Mouse (Mus musculus): Measurements from ENCODE around the gene Gm3373. TPM values are rescaled to one million over a fixed set of nuclear protein-coding genes. Genes with fewer than 3 reads are reported as not detected.
"Not testable (repeated sequence)": the region's sequence is repeated elsewhere in the genome, so short reads cannot be mapped to it uniquely, and the experiment has no call there.

Gm3373 gene
- 1.4 and 3.4 TPM in 2 replicates for polyA plus RNA-seq (2012; rRNA removed)

DNA sequence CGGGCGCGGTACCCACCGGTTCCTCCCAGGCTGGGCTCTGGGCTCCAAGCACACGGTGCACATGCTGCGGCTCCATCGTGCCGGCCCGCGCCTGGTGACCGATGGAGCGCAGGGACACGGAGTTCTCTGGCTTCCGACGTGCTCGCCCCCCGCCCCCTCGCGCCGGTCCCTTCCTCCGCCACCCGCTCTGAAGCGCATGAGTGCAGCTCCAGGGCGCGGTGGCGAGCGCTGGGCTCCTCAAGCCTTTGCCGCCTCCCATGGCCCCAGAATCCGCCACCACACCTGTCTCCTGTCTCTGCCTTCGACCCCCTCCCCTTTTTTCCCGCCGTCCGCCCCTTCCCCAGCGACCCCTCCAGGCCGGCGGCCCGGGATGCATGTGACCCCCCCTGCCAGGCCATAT is at the start of gene Gm3373:
Gene Gm3373 (minus strand): TSS at position 101 of the 400 bp plus-strand sequence.
- DNase-seq (ENCODE audit: low read depth): not testable (repeated sequence)

- not testable (repeated sequence) for DNase-seq (ENCODE audit: low read depth)
Measured at GRCm38 (mm10) chr14:5687357-5687756, 54.0 kb downstream of the Gm3373 start, which contains the start of gene Gm9603. TSS of gene Gm9603 (minus strand) at chr14:5687457.

Other genes starting within 250 kb of the Gm3373 start
- 0.15 and 0.51 TPM in 2 replicates for gene Gm3488, start 239.9 kb downstream of the Gm3373 start, polyA plus RNA-seq (2012; rRNA removed)
- gene Gm3532, start 203.1 kb downstream of the Gm3373 start, polyA plus RNA-seq (2012; rRNA removed): not detected in 2 replicates
- gene Gm8265, start 108.5 kb downstream of the Gm3373 start, polyA plus RNA-seq (2012; rRNA removed): not detected in 2 replicates
- gene Gm9603, start 54.1 kb downstream of the Gm3373 start, polyA plus RNA-seq (2012; rRNA removed): not detected in 2 replicates
- gene Gm3383, start 66.4 kb upstream of the Gm3373 start, polyA plus RNA-seq (2012; rRNA removed): 0.93 and 2.2 TPM in 2 replicates
- not detected in 2 replicates for gene Gm3424, start 88.8 kb upstream of the Gm3373 start, polyA plus RNA-seq (2012; rRNA removed)
- gene Gm8237, start 138.8 kb upstream of the Gm3373 start, polyA plus RNA-seq (2012; rRNA removed): 0.05 and 0.09 TPM in 2 replicates
- 0.22 and 0.24 TPM in 2 replicates for gene Gm3248, start 220.2 kb upstream of the Gm3373 start, polyA plus RNA-seq (2012; rRNA removed)
- gene Gm3453, start 237.6 kb upstream of the Gm3373 start, polyA plus RNA-seq (2012; rRNA removed): not detected in 2 replicates